Mouse (Mus musculus) limb, embryonic 14.5 days (tissue): Measurements from ENCODE around the gene Il31ra. TPM values are rescaled to one million over a fixed set of nuclear protein-coding genes. Genes with fewer than 3 reads are reported as not detected.

Experiments used
- ATAC-seq: fragments of 200-750 bp; cut with Nextera tagmentation; 2 replicates; pipeline ENCODE4 v1.8.0; 2017; ENCODE audit warnings: low read depth, moderate number of reproducible peaks, moderate TSS enrichment; ENCODE audit not compliant: low FRiP score
- DNase-seq: peaks from one replicate; pipeline ENCODE4 v3.0.0-alpha.2; 2015; ENCODE audit warnings: low spot score
- H3K27ac ChIP-seq: fragments of 300-500 bp; sonication (generic); replicated peaks from 2 replicates; pipeline ENCODE4 v1.5.1; 2014; ENCODE audit warnings: low read depth, mild to moderate bottlenecking, low read length, moderate library complexity, mixed read lengths
- H3K27me3 ChIP-seq: fragments of 300-500 bp; sonication (generic); 2 replicates; pipeline ENCODE4 v1.6.1; 2014; ENCODE audit warnings: low read length, mixed read lengths; ENCODE audit not compliant: control insufficient read depth, insufficient read depth
- H3K36me3 ChIP-seq: fragments of 300-500 bp; sonication (generic); 2 replicates; pipeline ENCODE4 v1.6.1; 2014; ENCODE audit warnings: mild to moderate bottlenecking, low read length, moderate library complexity, mixed read lengths; ENCODE audit not compliant: control insufficient read depth, insufficient read depth
- H3K4me1 ChIP-seq: fragments of 300-500 bp; sonication (generic); 2 replicates; pipeline ENCODE4 v1.6.1; 2014; ENCODE audit warnings: antibody characterized with exemption, low read length, mixed read lengths; ENCODE audit not compliant: control insufficient read depth, insufficient read depth
- H3K4me2 ChIP-seq: fragments of 300-500 bp; sonication (generic); replicated peaks from 2 replicates; pipeline ENCODE4 v1.6.1; 2014; ENCODE audit warnings: low read depth, mild to moderate bottlenecking, low read length, moderate library complexity; ENCODE audit not compliant: severe bottlenecking
- H3K4me3 ChIP-seq: fragments of 300-500 bp; sonication (generic); replicated peaks from 2 replicates; pipeline ENCODE4 v1.5.1; 2014; ENCODE audit warnings: low read length
- H3K9ac ChIP-seq: fragments of 300-500 bp; sonication (generic); 2 replicates; pipeline ENCODE4 v1.6.1; 2014; ENCODE audit warnings: mild to moderate bottlenecking, low read depth, low read length, moderate library complexity; ENCODE audit not compliant: severe bottlenecking
- H3K9me3 ChIP-seq: fragments of 300-500 bp; sonication (generic); 2 replicates; pipeline ENCODE4 v1.6.1; 2016; ENCODE audit warnings: low read length; ENCODE audit not compliant: control insufficient read depth
- POLR2A ChIP-seq: fragments of 200-500 bp; IDR thresholded peaks from 2 replicates; pipeline ENCODE4 v1.8.0; 2012; ENCODE audit warnings: inconsistent platforms, mild to moderate bottlenecking, moderate library complexity, borderline replicate concordance; ENCODE audit not compliant: insufficient read depth, insufficient read length; ENCODE audit errors: extremely low read depth
- WGBS: fragments of 180-500 bp; shearing (Covaris S2); extraction: QIAGEN DNeasy Blood & Tissue Kit; methylation state at CpG from one replicate; pipeline ENCODE4 v1.1.7; 2014; 5-methylcytosine and 5-hydroxymethylcytosine counted together
- polyA plus RNA-seq, 2 experiments: library from polyadenylated mRNA; depleted of rRNA in 1 of 2; stranded (reverse) in 1 of 2; unstranded in 1 of 2; fragments of >200 nt; fragmentation: Nextera tagmentation in 1 of 2; extraction: Ambion mirVana in 1 of 2; gene quantifications; 2 replicates each; pipeline versions ENCODE4 v1.2.1 to v1.2.3; 2012 to 2014

The Il31ra gene
- polyA plus RNA-seq, 2 experiments = 0.21 to 0.38 TPM

GRCm38 (mm10) chr13:112603839-112604238 is 9.7 kb upstream of the Il31ra start:
- WGBS = 76% methylated on average over 1 of the region's 1 CpGs
- Histone ChIP-seq H3K9me3 (no peaks in the 10 kb centered on the region), H3K4me3 (no peak overlapping the region)

DNA sequence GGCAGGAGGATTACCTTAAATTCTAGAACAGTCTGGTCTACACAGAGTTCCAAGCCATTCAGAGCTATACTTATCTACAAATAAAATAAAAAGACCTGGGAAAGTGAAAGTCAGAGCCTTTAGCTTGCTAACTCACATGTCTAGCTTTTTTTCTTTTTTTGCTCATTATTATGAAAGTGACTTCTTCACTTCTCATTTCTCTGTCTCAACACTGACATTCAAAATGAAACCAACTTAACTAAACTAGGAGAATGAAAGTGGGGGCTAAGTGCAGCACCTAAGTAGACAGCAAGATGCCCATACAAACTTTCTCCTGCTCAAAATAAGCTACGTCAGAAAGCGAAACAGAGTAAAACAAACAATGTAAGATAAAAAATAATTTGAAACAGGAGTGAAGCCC is 8.4 kb upstream of the Il31ra start:
- Histone ChIP-seq H3K4me3 (no peak overlapping the region), H3K4me1 (no peaks in the 10 kb centered on the region), H3K27ac (no peak overlapping the region), H3K9ac (no peak overlapping the region), H3K9me3 (no peaks in the 10 kb centered on the region), H3K36me3 (no peaks in the 10 kb centered on the region), H3K4me2 (no peak overlapping the region), H3K27me3 (no peaks in the 10 kb centered on the region)
- ATAC-seq (no peak), DNase-seq (no peak)
- no peak for TF ChIP-seq POLR2A
- 77% methylated on average over 2 of the region's 2 CpGs for WGBS

More at GRCm38 (mm10) chr13:112603839-112604238, 9.7 kb upstream of the Il31ra start:
- ATAC-seq = no peak
- H3K27ac ChIP-seq = no peak overlapping the region
- TF ChIP-seq POLR2A = no peak
- H3K4me1 ChIP-seq = no peaks in the 10 kb centered on the region
- H3K9ac ChIP-seq = no peak overlapping the region
- H3K4me2 ChIP-seq = no peak overlapping the region
- DNase-seq = no peak
- no peaks in the 10 kb centered on the region for H3K36me3 ChIP-seq
- no peaks in the 10 kb centered on the region for H3K27me3 ChIP-seq

- Histone ChIP-seq H3K9me3 (no peaks in the 10 kb centered on the region), H3K4me3 (no peak overlapping the region), H3K27me3 (no peaks in the 10 kb centered on the region), H3K36me3 (no peaks in the 10 kb centered on the region), H3K4me1 (0 out of 2 replicates have a peak, but pooled peaks cover under 1% of the 10 kb centered on the region), H3K4me2 (no peak overlapping the region), H3K9ac (no peak overlapping the region), H3K27ac (no peak overlapping the region)
- ATAC-seq (no peak), DNase-seq (no peak)
- TF ChIP-seq POLR2A = no peak
- WGBS = 34% methylated on average over 2 of the region's 2 CpGs
Observed at GRCm38 (mm10) chr13:112590254-112590653, 3.9 kb downstream of the Il31ra start.

DNA sequence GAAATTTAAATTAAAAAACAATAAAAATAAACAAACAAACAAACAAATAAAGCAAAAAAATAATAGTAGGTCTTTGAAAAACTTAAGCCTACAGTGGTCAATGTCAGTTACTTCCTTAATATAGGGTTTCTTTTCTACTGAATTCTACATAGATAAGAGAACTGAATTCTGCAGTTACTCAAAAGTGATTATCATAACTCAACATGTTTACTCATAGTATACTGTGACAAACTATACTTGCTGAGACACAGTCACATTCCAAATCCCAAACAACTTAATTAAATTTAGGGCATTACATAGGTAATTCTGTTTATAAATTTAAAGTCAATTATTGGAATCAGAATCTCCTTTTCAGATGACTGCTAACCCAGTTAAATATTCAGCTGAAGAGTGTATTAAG is 4.5 kb downstream of the Il31ra start:
- Histone ChIP-seq H3K4me2 (no peak overlapping the region), H3K4me3 (no peak overlapping the region), H3K27ac (no peak overlapping the region), H3K36me3 (no peaks in the 10 kb centered on the region), H3K27me3 (no peaks in the 10 kb centered on the region), H3K4me1 (peaks cover 4% of the 10 kb centered on the region; the same call in 1 of the 2 replicates), H3K9ac (no peak overlapping the region), H3K9me3 (no peaks in the 10 kb centered on the region)
- TF ChIP-seq POLR2A = no peak
- ATAC-seq = no peak
- DNase-seq = no peak

DNA sequence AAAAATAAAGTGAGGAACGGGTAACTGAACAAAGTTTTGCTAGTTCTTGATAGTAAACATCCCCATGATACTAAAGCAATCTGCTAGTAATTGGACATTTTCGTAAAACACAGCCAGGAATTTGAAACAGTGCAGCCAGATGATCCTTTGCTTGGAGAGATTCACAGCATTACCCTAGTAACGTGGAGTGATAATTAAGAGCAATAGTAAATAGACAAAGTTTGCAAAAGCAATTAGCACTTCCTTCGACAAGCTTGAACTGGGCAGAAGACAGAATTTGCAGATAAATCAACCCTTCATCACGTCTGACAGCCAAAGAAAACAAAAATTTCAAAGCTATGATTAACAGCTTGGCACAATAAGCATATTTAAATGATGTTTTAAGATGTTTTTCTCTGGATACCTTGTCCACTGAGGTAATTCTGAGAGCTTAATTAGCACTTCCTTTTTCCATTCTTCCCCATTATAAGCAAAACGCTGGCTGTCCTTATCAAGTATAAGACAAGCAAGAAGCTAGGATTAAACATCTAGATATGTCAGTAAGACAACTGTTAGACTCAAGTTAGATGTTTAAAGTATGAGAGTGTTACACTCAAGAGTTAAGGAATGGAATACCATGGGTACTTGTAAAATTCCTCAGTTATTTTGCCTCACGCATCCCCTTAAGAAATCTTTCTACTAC is 9.5 kb downstream of the Il31ra start:
- no peaks in the 10 kb centered on the region for H3K27me3 ChIP-seq
- no peak for DNase-seq
- H3K36me3 ChIP-seq = no peaks in the 10 kb centered on the region
- peaks cover 14% of the 10 kb centered on the region; the same call in 1 of the 2 replicates for H3K4me1 ChIP-seq
- whole genome bisulfite sequencing = 20% methylated on average over 7 of the region's 7 CpGs
- H3K4me3 ChIP-seq = no peak overlapping the region
- ATAC-seq = no peak
- no peak overlapping the region for H3K4me2 ChIP-seq
- no peaks in the 10 kb centered on the region for H3K9me3 ChIP-seq
- TF ChIP-seq POLR2A = no peak
- no peak overlapping the region for H3K9ac ChIP-seq
- no peak overlapping the region for H3K27ac ChIP-seq
